Mouse (Mus musculus) left cerebral cortex, adult 9 months (tissue): ENCODE results near the gene Celf2.

ENCODE experiments used
- DNase-seq, 2 experiments: peaks; one replicate each; pipeline ENCODE4 v3.0.0; 2022; ENCODE audit warnings: low spot score in 2 of 2

Celf2 gene

GRCm38 (mm10) chr2:6505531-6505930 is 1003.8 kb downstream of the Celf2 start:
- no peak for DNase-seq

DNA sequence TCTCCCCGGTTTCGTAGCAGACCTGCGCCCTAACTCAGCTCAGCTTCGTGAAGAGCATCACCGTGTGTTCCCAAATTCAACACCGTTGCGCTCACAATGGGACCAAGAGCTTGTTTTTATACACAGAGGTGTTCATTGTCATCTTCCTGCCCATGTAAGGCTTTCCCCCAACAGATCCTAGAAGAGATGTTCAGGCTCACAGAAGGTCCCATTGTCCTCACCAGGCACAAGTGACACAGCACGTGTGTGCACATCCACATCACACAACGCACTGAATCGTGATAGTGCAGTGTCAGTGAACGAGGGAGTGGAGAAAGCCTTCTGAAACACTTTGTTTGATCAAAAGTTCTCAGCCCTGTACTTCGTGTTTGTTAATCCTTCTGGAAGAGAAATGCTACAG is 1011.3 kb downstream of the Celf2 start:
- no peak for DNase-seq

- no peak for DNase-seq
These were observed 1011.7 kb downstream of the Celf2 start for GRCm38 (mm10) chr2:6497636-6498035.

GRCm38 (mm10) chr2:6493886-6494285 is 1015.5 kb downstream of the Celf2 start:
- no peak for DNase-seq

- DNase-seq, result no peak
These were observed 1018.5 kb downstream of the Celf2 start for GRCm38 (mm10) chr2:6490870-6491269.

GRCm38 (mm10) chr2:6490076-6490475 is 1019.3 kb downstream of the Celf2 start:
- DNase-seq, result no peak
